24 mouse cellular contexts compared by ENCODE assay signal in genomic region chr19:24972701-24973390, GRCm38 (mm10). TPM values are rescaled to one million over a fixed set of nuclear protein-coding genes. Genes with fewer than 3 reads are reported as not detected.
A peak's percentile ranks its signal among the peaks of the same experiment; 100 is the strongest.
DNase-seq lines count a peak whose midpoint lies in the region; ATAC-seq and TF ChIP-seq lines count a peak whose summit lies in the region.
"Had no signal": no experiment of that assay in that cellular context is flagged by ENCODE, and none has a peak within 500 bp of the region (broad histone marks: within the 10 kb centered on the region; RNA-seq: fewer than 3 reads in every experiment).

No protein-coding gene starts in this region.

- no peak for TF ChIP-seq EP300 in stomach, postnatal 0 days (optimal IDR thresholded peaks at IDR 0.05)

- no peak for DNase-seq in stomach, postnatal 0 days (ENCODE audit: low spot score)
- DNase-seq in liver, embryonic 11.5 days (ENCODE audit: low spot score) = no peak
- no peak for DNase-seq in left cerebral cortex, adult 2 months (ENCODE audit: extremely low spot score in 1 of 2, low spot score in 2 of 2)
- DNase-seq: adrenal gland, adult 2 months; adrenal gland, postnatal 10 days; adrenal gland, postnatal 25 days; cerebellum, adult 11 months; cerebellum, adult 2 months; cerebellum, adult 9-10 months; cerebellum, postnatal 10 days; cerebellum, postnatal 36 days; embryo, embryonic 11 days had no signal

- no peak overlapping the region for H3K4me2 ChIP-seq in intestine, embryonic 16.5 days (ENCODE audit: low read depth, low read length)
- H3K4me2 ChIP-seq in stomach, postnatal 0 days (replicated peaks; ENCODE audit: low read depth) = no peak overlapping the region
- no peak overlapping the region for H3K4me2 ChIP-seq in liver, embryonic 11.5 days
- no peak overlapping the region for H3K4me2 ChIP-seq in midbrain, embryonic 16.5 days (ENCODE audit: low read length)
- H3K4me2 ChIP-seq: embryonic facial prominence, embryonic 13.5 days; embryonic facial prominence, embryonic 15.5 days; forebrain, embryonic 12.5 days had no signal

- H3K4me3 ChIP-seq in megakaryocyte, embryonic 14.5 days (replicated peaks) = peak overlapping the region; percentile 56
- H3K4me3 ChIP-seq in intestine, embryonic 16.5 days (ENCODE audit: low read length) = no peak overlapping the region
- no peak overlapping the region for H3K4me3 ChIP-seq in small intestine, adult 2 months (ENCODE audit: low read depth, low read length)
- H3K4me3 ChIP-seq in stomach, postnatal 0 days (ENCODE audit: low read depth, low read length) = no peak overlapping the region
- H3K4me3 ChIP-seq in liver, embryonic 11.5 days (ENCODE audit: low read depth, low read length) = no peak overlapping the region
- no peak overlapping the region for H3K4me3 ChIP-seq in midbrain, embryonic 16.5 days (ENCODE audit: low read depth, low read length)
- no peak overlapping the region for H3K4me3 ChIP-seq in left cerebral cortex, adult 2 months
- H3K4me3 ChIP-seq: embryonic facial prominence, embryonic 13.5 days; embryonic facial prominence, embryonic 15.5 days; erythroblast, embryonic 14.5 days; forebrain, embryonic 10.5 days; forebrain, embryonic 12.5 days had no signal

- H3K27ac ChIP-seq in intestine, embryonic 16.5 days (ENCODE audit: low read length) = peak overlapping the region; percentile 91
- peak overlapping the region; percentile 79 for H3K27ac ChIP-seq in small intestine, adult 2 months (ENCODE audit: insufficient read depth, low read depth, low read length)
- H3K27ac ChIP-seq in stomach, postnatal 0 days (replicated peaks) = peak overlapping the region; percentile 56
- H3K27ac ChIP-seq in liver, embryonic 11.5 days (ENCODE audit: low read depth, low read length) = no peak overlapping the region
- no peak overlapping the region for H3K27ac ChIP-seq in midbrain, embryonic 16.5 days (ENCODE audit: low read length)
- H3K27ac ChIP-seq in left cerebral cortex, adult 2 months = no peak overlapping the region
- H3K27ac ChIP-seq: embryonic facial prominence, embryonic 13.5 days; embryonic facial prominence, embryonic 15.5 days; forebrain, embryonic 10.5 days; forebrain, embryonic 12.5 days had no signal

- TF ChIP-seq POLR2A in small intestine, adult 2 months (IDR thresholded peaks at IDR 0.05; ENCODE audit: low read depth, low read length) = no peak

- WGBS in intestine, embryonic 16.5 days = 54% methylated on average over 3 of the region's 3 CpGs
- 24% methylated on average over 3 of the region's 3 CpGs for WGBS in small intestine, adult 2 months
- WGBS in stomach, postnatal 0 days = 53% methylated on average over 3 of the region's 3 CpGs
- 76% methylated on average over 3 of the region's 3 CpGs for WGBS in liver, embryonic 11.5 days
- 83% methylated on average over 3 of the region's 3 CpGs for WGBS in midbrain, embryonic 16.5 days

- no peak for TF ChIP-seq CTCF in small intestine, adult 2 months (IDR thresholded peaks at IDR 0.05; ENCODE audit: extremely low read depth, insufficient read length, insufficient replicate concordance, low read depth, low read length)
- TF ChIP-seq CTCF in stomach, postnatal 0 days (IDR thresholded peaks at IDR 0.05; ENCODE audit: low read depth) = no peak
- no peak for TF ChIP-seq CTCF in left cerebral cortex, adult 2 months (IDR thresholded peaks at IDR 0.05)

- no peaks in the 10 kb centered on the region for H3K27me3 ChIP-seq in megakaryocyte, embryonic 14.5 days (replicated peaks)
- H3K27me3 ChIP-seq in intestine, embryonic 16.5 days (replicated peaks; ENCODE audit: control insufficient read depth, insufficient read depth, low read length) = no peaks in the 10 kb centered on the region
- no peaks in the 10 kb centered on the region for H3K27me3 ChIP-seq in small intestine, adult 2 months (ENCODE audit: control insufficient read depth, insufficient read depth, low read length)
- no peaks in the 10 kb centered on the region for H3K27me3 ChIP-seq in stomach, postnatal 0 days (ENCODE audit: control insufficient read depth, insufficient read depth, low read length)
- H3K27me3 ChIP-seq in liver, embryonic 11.5 days (replicated peaks; ENCODE audit: control insufficient read depth, insufficient read depth, low read length) = no peaks in the 10 kb centered on the region
- H3K27me3 ChIP-seq in midbrain, embryonic 16.5 days (ENCODE audit: control insufficient read depth, insufficient read depth, low read depth, low read length) = no peaks in the 10 kb centered on the region
- H3K27me3 ChIP-seq: embryonic facial prominence, embryonic 13.5 days; embryonic facial prominence, embryonic 15.5 days; forebrain, embryonic 12.5 days had no signal

- intact Hi-C loops in left cerebral cortex, adult 2 months (cut with DNase I) = no loop called here

- H3K9ac ChIP-seq in intestine, embryonic 16.5 days (ENCODE audit: low read depth, low read length) = no peak overlapping the region
- H3K9ac ChIP-seq in stomach, postnatal 0 days (ENCODE audit: low read length) = no peak overlapping the region
- no peak overlapping the region for H3K9ac ChIP-seq in liver, embryonic 11.5 days (ENCODE audit: low read depth, low read length)
- no peak overlapping the region for H3K9ac ChIP-seq in midbrain, embryonic 16.5 days (ENCODE audit: low read depth, low read length)
- H3K9ac ChIP-seq: embryonic facial prominence, embryonic 13.5 days; embryonic facial prominence, embryonic 15.5 days; forebrain, embryonic 12.5 days had no signal

- peaks cover 51% of the 10 kb centered on the region for H3K4me1 ChIP-seq in megakaryocyte, embryonic 14.5 days
- 0 out of 2 replicates have a peak, but pooled peaks cover 3% of the 10 kb centered on the region for H3K4me1 ChIP-seq in intestine, embryonic 16.5 days (ENCODE audit: control insufficient read depth, insufficient read depth, low read length)
- H3K4me1 ChIP-seq in small intestine, adult 2 months (ENCODE audit: control insufficient read depth, insufficient read depth, insufficient read length, low read length) = peaks cover 20% of the 10 kb centered on the region
- H3K4me1 ChIP-seq in stomach, postnatal 0 days (replicated peaks; ENCODE audit: control insufficient read depth, insufficient read depth) = no peaks in the 10 kb centered on the region
- no peaks in the 10 kb centered on the region for H3K4me1 ChIP-seq in liver, embryonic 11.5 days (replicated peaks; ENCODE audit: control insufficient read depth, insufficient read depth, low read length)
- no peaks in the 10 kb centered on the region for H3K4me1 ChIP-seq in midbrain, embryonic 16.5 days (ENCODE audit: control insufficient read depth, insufficient read depth, low read length)
- H3K4me1 ChIP-seq: embryonic facial prominence, embryonic 13.5 days; embryonic facial prominence, embryonic 15.5 days; forebrain, embryonic 10.5 days; forebrain, embryonic 12.5 days had no signal

- peaks cover 15% of the 10 kb centered on the region for H3K36me3 ChIP-seq in megakaryocyte, embryonic 14.5 days (replicated peaks; ENCODE audit: low read length)
- no peaks in the 10 kb centered on the region for H3K36me3 ChIP-seq in intestine, embryonic 16.5 days (ENCODE audit: control insufficient read depth, insufficient read depth, low read length)
- no peaks in the 10 kb centered on the region for H3K36me3 ChIP-seq in small intestine, adult 2 months (ENCODE audit: control insufficient read depth, insufficient read depth, low read length)
- H3K36me3 ChIP-seq in stomach, postnatal 0 days (ENCODE audit: control insufficient read depth, insufficient read depth, low read length) = no peaks in the 10 kb centered on the region
- H3K36me3 ChIP-seq in liver, embryonic 11.5 days (ENCODE audit: control insufficient read depth, insufficient read depth, low read length) = no peaks in the 10 kb centered on the region
- H3K36me3 ChIP-seq in midbrain, embryonic 16.5 days (ENCODE audit: control insufficient read depth, insufficient read depth, low read length) = no peaks in the 10 kb centered on the region
- H3K36me3 ChIP-seq: embryonic facial prominence, embryonic 13.5 days; embryonic facial prominence, embryonic 15.5 days; forebrain, embryonic 10.5 days; forebrain, embryonic 12.5 days had no signal

- no peak for ATAC-seq in megakaryocyte, adult 5-6 weeks (ENCODE audit: poor library complexity, severe bottlenecking)
- peak; percentile 91 for ATAC-seq in intestine, embryonic 16.5 days
- ATAC-seq in stomach, postnatal 0 days (ENCODE audit: low FRiP score, low TSS enrichment) = peak; percentile 32; the same call in 1 of the 2 replicates
- no peak for ATAC-seq in liver, embryonic 11.5 days (replicated peaks; ENCODE audit: low FRiP score)
- ATAC-seq in midbrain, embryonic 16.5 days = no peak
- ATAC-seq: forebrain, embryonic 14.5 days; forebrain, embryonic 16.5 days had no signal

- peaks cover 15% of the 10 kb centered on the region for H3K9me3 ChIP-seq in megakaryocyte, embryonic 14.5 days
- no peaks in the 10 kb centered on the region for H3K9me3 ChIP-seq in intestine, embryonic 16.5 days (ENCODE audit: control insufficient read depth, low read length)
- no peaks in the 10 kb centered on the region for H3K9me3 ChIP-seq in stomach, postnatal 0 days (ENCODE audit: control insufficient read depth, low read length)
- no peaks in the 10 kb centered on the region for H3K9me3 ChIP-seq in liver, embryonic 11.5 days (ENCODE audit: control insufficient read depth, low read length)
- no peaks in the 10 kb centered on the region for H3K9me3 ChIP-seq in midbrain, embryonic 16.5 days (replicated peaks; ENCODE audit: control insufficient read depth, low read length, poor library complexity, severe bottlenecking)
- H3K9me3 ChIP-seq: embryonic facial prominence, embryonic 13.5 days; embryonic facial prominence, embryonic 15.5 days; forebrain, embryonic 10.5 days; forebrain, embryonic 12.5 days had no signal

RNA-seq across cellular contexts. Expression of gene Cbwd1, which starts 11.4 kb away (rescaled TPM):
- polyA plus RNA-seq in megakaryocyte, embryonic 14.5 days (2012; ENCODE audit: insufficient read depth, low replicate concordance) = 0.56 TPM in 1 of 2 replicates, not detected in the other
- 5.9 and 7.3 TPM in 2 replicates for total RNA-seq in megakaryocyte, adult 5-6 weeks (2015)
- total RNA-seq in megakaryocyte, adult 5-6 weeks (2017) = 10.4 and 16.2 TPM in 2 replicates
- 15.6 and 16.4 TPM in 2 replicates for polyA plus RNA-seq in intestine, embryonic 16.5 days (2015; fragmentation: Nextera tagmentation; extraction: Ambion mirVana)
- 0.27 and 0.62 TPM in 2 replicates for polyA plus RNA-seq in small intestine, adult 2 months (2012; rRNA removed)
- polyA plus RNA-seq in stomach, postnatal 0 days (2015; fragmentation: Nextera tagmentation; extraction: Ambion mirVana) = 12.1 and 12.8 TPM in 2 replicates
- polyA plus RNA-seq in liver, embryonic 11.5 days (2014; fragmentation: Nextera tagmentation; extraction: Ambion mirVana) = 23.0 and 23.3 TPM in 2 replicates
- polyA plus RNA-seq in midbrain, embryonic 16.5 days (2015; fragmentation: Nextera tagmentation; extraction: Ambion mirVana) = 12.4 and 14.2 TPM in 2 replicates
- total RNA-seq in left cerebral cortex, adult 2 months (2021) = 10 to 100 TPM; 12.4 to 16.2 TPM

RNA-seq across cellular contexts. Expression of gene Dock8, which starts 26.5 kb away (rescaled TPM):
- polyA plus RNA-seq in megakaryocyte, embryonic 14.5 days (2012; ENCODE audit: insufficient read depth, low replicate concordance) = 7.9 and 18.0 TPM in 2 replicates
- total RNA-seq in megakaryocyte, adult 5-6 weeks (2015) = 168 and 172 TPM in 2 replicates
- 89.8 and 102 TPM in 2 replicates for total RNA-seq in megakaryocyte, adult 5-6 weeks (2017)
- polyA plus RNA-seq in intestine, embryonic 16.5 days (2015; fragmentation: Nextera tagmentation; extraction: Ambion mirVana) = 5.0 and 5.4 TPM in 2 replicates
- polyA plus RNA-seq in small intestine, adult 2 months (2012; rRNA removed) = 13.2 and 14.7 TPM in 2 replicates
- polyA plus RNA-seq in stomach, postnatal 0 days (2015; fragmentation: Nextera tagmentation; extraction: Ambion mirVana) = 3.3 and 3.4 TPM in 2 replicates
- 17.2 and 17.6 TPM in 2 replicates for polyA plus RNA-seq in liver, embryonic 11.5 days (2014; fragmentation: Nextera tagmentation; extraction: Ambion mirVana)
- 0.15 and 0.34 TPM in 2 replicates for polyA plus RNA-seq in midbrain, embryonic 16.5 days (2015; fragmentation: Nextera tagmentation; extraction: Ambion mirVana)
- total RNA-seq in left cerebral cortex, adult 2 months (2021) = 1 to 10 TPM; 3.5 to 4.6 TPM

Comparison
In these comparisons a context has a peak if more than half of its experiments do, and no peak if none do; other contexts are left out.
1. ATAC-seq: peak in intestine, embryonic 16.5 days (single experiment) and stomach, postnatal 0 days (single experiment); none in megakaryocyte, adult 5-6 weeks (single experiment), liver, embryonic 11.5 days (single experiment) and midbrain, embryonic 16.5 days (single experiment).
2. H3K27ac ChIP-seq: peak in intestine, embryonic 16.5 days (single experiment), small intestine, adult 2 months (single experiment) and stomach, postnatal 0 days (single experiment); none in liver, embryonic 11.5 days (single experiment), midbrain, embryonic 16.5 days (single experiment) and left cerebral cortex, adult 2 months (single experiment).